9 mouse cellular contexts compared by ENCODE assay signal in the genomic region with DNA sequence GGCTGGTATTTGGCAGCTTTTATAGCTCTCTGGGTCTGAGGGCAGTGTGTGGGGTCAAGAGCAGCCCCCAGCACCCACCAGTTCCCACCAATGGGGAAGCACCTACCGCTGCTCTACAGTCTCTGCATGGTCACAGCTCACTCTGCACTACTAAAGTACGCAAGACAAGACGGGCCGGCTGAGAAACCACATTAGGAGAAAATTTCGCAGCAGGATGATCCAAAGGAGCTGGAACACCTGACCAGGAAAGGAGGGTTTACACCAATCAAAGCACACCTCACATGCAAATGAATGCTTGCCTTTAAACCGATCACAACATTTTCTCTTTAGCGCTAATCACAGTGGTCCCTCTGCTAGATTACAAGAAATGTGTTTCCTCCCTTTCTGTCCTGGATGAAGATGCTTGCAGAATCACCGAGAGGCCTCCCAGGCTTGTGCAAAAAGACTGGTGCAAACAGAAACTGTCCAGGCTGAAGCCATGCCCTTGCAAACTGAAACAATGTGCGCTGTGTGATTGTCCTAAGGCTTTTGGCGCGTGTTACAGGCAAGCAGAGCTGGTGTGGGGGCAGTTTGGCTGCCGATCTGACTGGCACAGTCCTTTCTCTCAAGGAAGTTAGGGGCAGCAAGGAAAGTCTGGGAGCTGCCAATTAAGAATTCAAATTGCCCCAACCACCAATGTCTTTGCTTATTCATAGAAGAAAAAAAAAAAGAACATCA. TPM values are rescaled to one million over a fixed set of nuclear protein-coding genes. Genes with fewer than 3 reads are reported as not detected.
DNase-seq lines count a peak whose midpoint lies in the region; ATAC-seq lines count a peak whose summit lies in the region.
"Had no signal": no experiment of that assay in that cellular context is flagged by ENCODE, and none has a peak within 500 bp of the region (broad histone marks: within the 10 kb centered on the region; RNA-seq: fewer than 3 reads in every experiment).

No protein-coding gene starts in this region.

- no peaks in the 10 kb centered on the region for H3K36me3 ChIP-seq in erythroblast, embryonic 14.5 days (ENCODE audit: control insufficient read depth)
- H3K36me3 ChIP-seq in megakaryocyte, embryonic 14.5 days (replicated peaks; ENCODE audit: low read length), result no peaks in the 10 kb centered on the region
- H3K36me3 ChIP-seq in intestine, embryonic 15.5 days, result no peaks in the 10 kb centered on the region
- no peaks in the 10 kb centered on the region for H3K36me3 ChIP-seq in neural tube, embryonic 11.5 days (ENCODE audit: control insufficient read depth, insufficient read depth, low read length)
- H3K36me3 ChIP-seq: G1E had no signal

- ATAC-seq in erythroblast, adult 5-6 weeks (replicated peaks; ENCODE audit: low FRiP score, poor library complexity, severe bottlenecking), result no peak
- ATAC-seq in megakaryocyte, adult 5-6 weeks (ENCODE audit: poor library complexity, severe bottlenecking), result no peak
- no peak for ATAC-seq in intestine, embryonic 15.5 days
- ATAC-seq in neural tube, embryonic 11.5 days (ENCODE audit: insufficient read depth, low FRiP score, low TSS enrichment), result no peak
- no peak for ATAC-seq in cerebellum, adult (ENCODE audit: insufficient number of reproducible peaks, low FRiP score, low TSS enrichment)

- H3K4me3 ChIP-seq in erythroblast, embryonic 14.5 days (replicated peaks), result peak overlapping the region; percentile 18
- peak overlapping the region; percentile 77 for H3K4me3 ChIP-seq in megakaryocyte, embryonic 14.5 days (replicated peaks)
- 0 out of 2 replicates have a peak overlapping the region, but pooled peaks have one; percentile 0 for H3K4me3 ChIP-seq in intestine, embryonic 15.5 days (replicated peaks)
- H3K4me3 ChIP-seq in neural tube, embryonic 11.5 days (ENCODE audit: low read depth, low read length), result no peak overlapping the region

- no peak overlapping the region for H3K27ac ChIP-seq in intestine, embryonic 15.5 days
- H3K27ac ChIP-seq in neural tube, embryonic 11.5 days (ENCODE audit: low read depth, low read length), result no peak overlapping the region

- peak overlapping the region; percentile 40; the same call in 1 of the 2 replicates for H3K4me2 ChIP-seq in intestine, embryonic 15.5 days (replicated peaks)
- peak overlapping the region; percentile 24 for H3K4me2 ChIP-seq in neural tube, embryonic 11.5 days (ENCODE audit: low read depth)

- H3K9ac ChIP-seq in intestine, embryonic 15.5 days, result no peak overlapping the region
- H3K9ac ChIP-seq in neural tube, embryonic 11.5 days (ENCODE audit: low read length), result no peak overlapping the region

- H3K9me3 ChIP-seq in erythroblast, embryonic 14.5 days (ENCODE audit: control insufficient read depth, low read length), result no peaks in the 10 kb centered on the region
- no peaks in the 10 kb centered on the region for H3K9me3 ChIP-seq in megakaryocyte, embryonic 14.5 days
- H3K9me3 ChIP-seq in intestine, embryonic 15.5 days, result no peaks in the 10 kb centered on the region
- no peaks in the 10 kb centered on the region for H3K9me3 ChIP-seq in neural tube, embryonic 11.5 days (ENCODE audit: control insufficient read depth, low read length)
- H3K9me3 ChIP-seq: G1E had no signal

- DNase-seq in neural tube, embryonic 11.5 days (ENCODE audit: low spot score), result peak; percentile 18
- no peak for DNase-seq in urinary bladder, adult 18-20 months (ENCODE audit: low spot score in 2 of 2)

- peaks cover 53% of the 10 kb centered on the region for H3K4me1 ChIP-seq in erythroblast, embryonic 14.5 days (ENCODE audit: control insufficient read depth)
- peaks cover 54% of the 10 kb centered on the region for H3K4me1 ChIP-seq in megakaryocyte, embryonic 14.5 days
- H3K4me1 ChIP-seq in intestine, embryonic 15.5 days (replicated peaks), result peaks cover 12% of the 10 kb centered on the region; the same call in 1 of the 2 replicates
- no peaks in the 10 kb centered on the region for H3K4me1 ChIP-seq in neural tube, embryonic 11.5 days (ENCODE audit: control insufficient read depth, insufficient read depth, low read length)

- peaks cover 9% of the 10 kb centered on the region for H3K27me3 ChIP-seq in erythroblast, embryonic 14.5 days (ENCODE audit: control insufficient read depth)
- H3K27me3 ChIP-seq in megakaryocyte, embryonic 14.5 days (replicated peaks), result peaks cover 48% of the 10 kb centered on the region
- H3K27me3 ChIP-seq in intestine, embryonic 15.5 days (replicated peaks), result peaks cover 18% of the 10 kb centered on the region
- H3K27me3 ChIP-seq in neural tube, embryonic 11.5 days (ENCODE audit: control insufficient read depth, insufficient read depth, low read length), result peaks cover 6% of the 10 kb centered on the region; the same call in 1 of the 2 replicates

- 23% methylated on average over 12 of the region's 12 CpGs for WGBS in intestine, embryonic 15.5 days
- WGBS in neural tube, embryonic 11.5 days, result 15% methylated on average over 12 of the region's 12 CpGs

RNA-seq across cellular contexts. Expression of a gene that starts 21.9 kb away (rescaled TPM):
- polyA plus RNA-seq in erythroblast, embryonic 14.5 days (2012), result 0.22 and 0.26 TPM in 2 replicates
- 1.7 and 2.5 TPM in 2 replicates for total RNA-seq in erythroblast, adult 5-6 weeks (2015; ENCODE audit: low replicate concordance)
- 0.34 and 2.5 TPM in 2 replicates for total RNA-seq in erythroblast, adult 5-6 weeks (2017; ENCODE audit: low replicate concordance)
- polyA plus RNA-seq in megakaryocyte, embryonic 14.5 days (2012; ENCODE audit: insufficient read depth, low replicate concordance), result 4.9 and 8.0 TPM in 2 replicates
- 2.1 and 2.4 TPM in 2 replicates for total RNA-seq in megakaryocyte, adult 5-6 weeks (2015)
- total RNA-seq in megakaryocyte, adult 5-6 weeks (2017), result 2.7 and 4.7 TPM in 2 replicates
- polyA plus RNA-seq in intestine, embryonic 15.5 days (2015; fragmentation: Nextera tagmentation; extraction: Ambion mirVana), result 15.2 and 17.7 TPM in 2 replicates
- polyA plus RNA-seq in neural tube, embryonic 11.5 days (2014; fragmentation: Nextera tagmentation; extraction: Ambion mirVana), result 23.4 and 24.3 TPM in 2 replicates

RNA-seq across cellular contexts. Expression of a gene that starts 57.1 kb away (rescaled TPM):
- 0.03 TPM in 1 of 2 replicates, not detected in the other for polyA plus RNA-seq in erythroblast, embryonic 14.5 days (2012)
- total RNA-seq in erythroblast, adult 5-6 weeks (2015; ENCODE audit: low replicate concordance), result not detected in 2 replicates
- total RNA-seq in erythroblast, adult 5-6 weeks (2017; ENCODE audit: low replicate concordance), result not detected in 2 replicates
- polyA plus RNA-seq in megakaryocyte, embryonic 14.5 days (2012; ENCODE audit: insufficient read depth, low replicate concordance), result 0.96 TPM in 1 of 2 replicates, not detected in the other
- not detected in 2 replicates for total RNA-seq in megakaryocyte, adult 5-6 weeks (2015)
- 0.18 TPM in 1 of 2 replicates, not detected in the other for total RNA-seq in megakaryocyte, adult 5-6 weeks (2017)
- polyA plus RNA-seq in intestine, embryonic 15.5 days (2015; fragmentation: Nextera tagmentation; extraction: Ambion mirVana), result 10.4 and 10.5 TPM in 2 replicates
- 19.7 and 20.3 TPM in 2 replicates for polyA plus RNA-seq in neural tube, embryonic 11.5 days (2014; fragmentation: Nextera tagmentation; extraction: Ambion mirVana)
- total RNA-seq: G1E had no signal

RNA-seq across cellular contexts. Expression of a gene that starts 58.5 kb away (rescaled TPM):
- polyA plus RNA-seq in erythroblast, embryonic 14.5 days (2012), result not detected in 2 replicates
- not detected in 2 replicates for total RNA-seq in erythroblast, adult 5-6 weeks (2015; ENCODE audit: low replicate concordance)
- total RNA-seq in erythroblast, adult 5-6 weeks (2017; ENCODE audit: low replicate concordance), result not detected in 2 replicates
- not detected in 2 replicates for polyA plus RNA-seq in megakaryocyte, embryonic 14.5 days (2012; ENCODE audit: insufficient read depth, low replicate concordance)
- not detected in 2 replicates for total RNA-seq in megakaryocyte, adult 5-6 weeks (2015)
- not detected in 2 replicates for total RNA-seq in megakaryocyte, adult 5-6 weeks (2017)
- 0.14 TPM in 1 of 2 replicates, not detected in the other for polyA plus RNA-seq in intestine, embryonic 15.5 days (2015; fragmentation: Nextera tagmentation; extraction: Ambion mirVana)
- polyA plus RNA-seq in neural tube, embryonic 11.5 days (2014; fragmentation: Nextera tagmentation; extraction: Ambion mirVana), result 0.91 TPM in 1 of 2 replicates, not detected in the other
